Mouse (Mus musculus): ENCODE data around the gene Sept6. TPM values are rescaled to one million over a fixed set of nuclear protein-coding genes. Genes with fewer than 3 reads are reported as not detected.

The Sept6 gene
- total RNA-seq (2022), result 10 to 100 TPM; 58.3 to 63.0 (median 59.2) TPM

GRCm38 (mm10) chrX:36991694-36992093 lies at the start of gene Sept6:
Sept6 (minus strand) TSS chrX:36991794.
- DNase-seq (ENCODE audit: low spot score in 2 of 2), result no peak

- DNase-seq (ENCODE audit: low spot score in 2 of 2), result peak in 1 of 2 experiments; percentile 25
Measured at GRCm38 (mm10) chrX:37028378-37028777, 36.8 kb upstream of the Sept6 start.

- DNase-seq (ENCODE audit: low spot score in 2 of 2), result no peak
Measured at GRCm38 (mm10) chrX:37023652-37024309, 32.2 kb upstream of the Sept6 start.

GRCm38 (mm10) chrX:37022690-37023089 lies 31.1 kb upstream of the Sept6 start:
- peak; percentile 10 to 37 for DNase-seq (ENCODE audit: low spot score in 2 of 2)

GRCm38 (mm10) chrX:37019045-37019444 lies 27.5 kb upstream of the Sept6 start:
- no peak for DNase-seq (ENCODE audit: low spot score in 2 of 2)

GRCm38 (mm10) chrX:37018150-37018654 lies 26.6 kb upstream of the Sept6 start:
- DNase-seq (ENCODE audit: low spot score in 2 of 2), result no peak

- no peak for DNase-seq (ENCODE audit: low spot score in 2 of 2)
Measured at GRCm38 (mm10) chrX:37013870-37014269, 22.3 kb upstream of the Sept6 start.

- no peak for DNase-seq (ENCODE audit: low spot score in 2 of 2)
Measured at GRCm38 (mm10) chrX:36991039-36991438, 555 bp downstream of the Sept6 start.

GRCm38 (mm10) chrX:36989752-36990404 lies 1.7 kb downstream of the Sept6 start:
- DNase-seq (ENCODE audit: low spot score in 2 of 2), result no peak

GRCm38 (mm10) chrX:36989234-36989751 lies 2.3 kb downstream of the Sept6 start:
- DNase-seq (ENCODE audit: low spot score in 2 of 2), result peak; percentile 36 to 58

- DNase-seq (ENCODE audit: low spot score in 2 of 2), result no peak
Measured at GRCm38 (mm10) chrX:36988754-36989153, 2.8 kb downstream of the Sept6 start.

GRCm38 (mm10) chrX:36987851-36988250 lies 3.7 kb downstream of the Sept6 start:
- no peak for DNase-seq (ENCODE audit: low spot score in 2 of 2)

GRCm38 (mm10) chrX:36985041-36985440 lies 6.6 kb downstream of the Sept6 start:
- no peak for DNase-seq (ENCODE audit: low spot score in 2 of 2)

- DNase-seq (ENCODE audit: low spot score in 2 of 2), result peak in 1 of 2 experiments; percentile 59
Measured at GRCm38 (mm10) chrX:36983654-36984311, 7.8 kb downstream of the Sept6 start.

- DNase-seq (ENCODE audit: low spot score in 2 of 2), result no peak
Measured at GRCm38 (mm10) chrX:36982892-36983653, 8.5 kb downstream of the Sept6 start.

- DNase-seq (ENCODE audit: low spot score in 2 of 2), result no peak
Measured at GRCm38 (mm10) chrX:36980563-36981187, 10.9 kb downstream of the Sept6 start.

- no peak for DNase-seq (ENCODE audit: low spot score in 2 of 2)
Measured at GRCm38 (mm10) chrX:36977863-36978262, 13.7 kb downstream of the Sept6 start.

GRCm38 (mm10) chrX:36976980-36977379 lies 14.6 kb downstream of the Sept6 start:
- no peak for DNase-seq (ENCODE audit: low spot score in 2 of 2)

- DNase-seq (ENCODE audit: low spot score in 2 of 2), result no peak
Measured at GRCm38 (mm10) chrX:36976272-36976671, 15.3 kb downstream of the Sept6 start.

GRCm38 (mm10) chrX:36974905-36975304 lies 16.7 kb downstream of the Sept6 start:
- DNase-seq (ENCODE audit: low spot score in 2 of 2), result no peak

GRCm38 (mm10) chrX:36972951-36973471 lies 18.6 kb downstream of the Sept6 start:
- DNase-seq (ENCODE audit: low spot score in 2 of 2), result no peak
